Mouse (Mus musculus) midbrain, embryonic 14.5 days (tissue): ENCODE measurements around the gene Ppp1r7. TPM values are rescaled to one million over a fixed set of nuclear protein-coding genes. Genes with fewer than 3 reads are reported as not detected.

Experiments used
- ATAC-seq: fragments of 200-750 bp; cut with Nextera tagmentation; 2 replicates; pipeline ENCODE4 v1.8.0; 2017; ENCODE audit warnings: moderate number of reproducible peaks, moderate library complexity; ENCODE audit not compliant: low FRiP score, low TSS enrichment
- DNase-seq: peaks from one replicate; pipeline ENCODE4 v3.0.0-alpha.2; 2015
- H3K27ac ChIP-seq: fragments of 300-500 bp; sonication (generic); replicated peaks from 2 replicates; pipeline ENCODE4 v1.5.1; 2014; ENCODE audit warnings: mild to moderate bottlenecking, low read depth, low read length, moderate library complexity
- H3K27me3 ChIP-seq: fragments of 300-500 bp; sonication (generic); 2 replicates; pipeline ENCODE4 v1.6.1; 2014; ENCODE audit warnings: low read length, control low read depth, mixed read lengths; ENCODE audit not compliant: control insufficient read depth, insufficient read depth
- H3K36me3 ChIP-seq: fragments of 300-500 bp; sonication (generic); 2 replicates; pipeline ENCODE4 v1.6.1; 2014; ENCODE audit warnings: low read length, control low read depth; ENCODE audit not compliant: control insufficient read depth, insufficient read depth
- H3K4me1 ChIP-seq: fragments of 300-500 bp; sonication (generic); 2 replicates; pipeline ENCODE4 v1.6.1; 2014; ENCODE audit warnings: mild to moderate bottlenecking, antibody characterized with exemption, low read length, control low read depth; ENCODE audit not compliant: control insufficient read depth, insufficient read depth
- H3K4me2 ChIP-seq: fragments of 300-500 bp; sonication (generic); 2 replicates; pipeline ENCODE4 v1.6.1; 2014; ENCODE audit warnings: mild to moderate bottlenecking, low read length, moderate library complexity
- H3K4me3 ChIP-seq: fragments of 300-500 bp; sonication (generic); replicated peaks from 2 replicates; pipeline ENCODE4 v1.5.1; 2014; ENCODE audit warnings: low read depth, low read length
- H3K9ac ChIP-seq: fragments of 300-500 bp; sonication (generic); replicated peaks from 2 replicates; pipeline ENCODE4 v1.6.1; 2014; ENCODE audit warnings: mild to moderate bottlenecking, low read length, moderate library complexity
- H3K9me3 ChIP-seq: fragments of 300-500 bp; sonication (generic); 2 replicates; pipeline ENCODE4 v1.6.1; 2016; ENCODE audit warnings: low read length, control low read depth, mixed read lengths; ENCODE audit not compliant: control insufficient read depth
- WGBS: fragments of 180-500 bp; shearing (Covaris S2); extraction: QIAGEN DNeasy Blood & Tissue Kit; methylation state at CpG from one replicate; pipeline ENCODE4 v1.1.7; 2014; 5-methylcytosine and 5-hydroxymethylcytosine counted together
- polyA plus RNA-seq: library from polyadenylated mRNA; unstranded; fragments of >200 nt; fragmentation: Nextera tagmentation; extraction: Ambion mirVana; gene quantifications from 2 replicates; pipeline ENCODE4 v1.2.1, GENCODE M21; 2014

Ppp1r7 gene
- polyA plus RNA-seq, 1 experiment from 2014 or later = 54.7 TPM

- WGBS = under 1% methylated on average over 39 of the region's 39 CpGs
- Histone ChIP-seq H3K27me3 (no peaks in the 10 kb centered on the region), H3K36me3 (peaks cover 18% of the 10 kb centered on the region), H3K4me2 (peak overlapping the region; percentile 89), H3K4me3 (peak overlapping the region; percentile 95), H3K27ac (peak overlapping the region; percentile 73), H3K4me1 (peaks cover 7% of the 10 kb centered on the region; the same call in 1 of the 2 replicates), H3K9me3 (no peaks in the 10 kb centered on the region), H3K9ac (peak overlapping the region; percentile 79)
- DNase-seq = peak; percentile 98
- peak; percentile 97 for ATAC-seq
Measured at GRCm38 (mm10) chr1:93343504-93344047, 922 bp downstream of the Ppp1r7 start.

GRCm38 (mm10) chr1:93347176-93347575 is 4.5 kb downstream of the Ppp1r7 start:
- ATAC-seq = no peak
- no peak overlapping the region for H3K27ac ChIP-seq
- H3K27me3 ChIP-seq = no peaks in the 10 kb centered on the region
- H3K4me3 ChIP-seq = no peak overlapping the region
- H3K9me3 ChIP-seq = no peaks in the 10 kb centered on the region
- H3K9ac ChIP-seq = no peak overlapping the region
- WGBS = 92% methylated on average over 5 of the region's 5 CpGs
- no peak overlapping the region for H3K4me2 ChIP-seq
- peaks cover 50% of the 10 kb centered on the region for H3K36me3 ChIP-seq
- peaks cover 7% of the 10 kb centered on the region; the same call in 1 of the 2 replicates for H3K4me1 ChIP-seq
- DNase-seq = no peak

GRCm38 (mm10) chr1:93349701-93350100 is 7.0 kb downstream of the Ppp1r7 start:
- no peak overlapping the region for H3K27ac ChIP-seq
- peaks cover 74% of the 10 kb centered on the region for H3K36me3 ChIP-seq
- DNase-seq (no peak), ATAC-seq (no peak)
- no peaks in the 10 kb centered on the region for H3K27me3 ChIP-seq
- no peak overlapping the region for H3K4me3 ChIP-seq
- H3K9ac ChIP-seq = no peak overlapping the region
- H3K4me1 ChIP-seq = no peaks in the 10 kb centered on the region
- WGBS = 79% methylated on average over 4 of the region's 4 CpGs
- H3K9me3 ChIP-seq = no peaks in the 10 kb centered on the region
- H3K4me2 ChIP-seq = no peak overlapping the region

GRCm38 (mm10) chr1:93352724-93353123 is 10.1 kb downstream of the Ppp1r7 start:
- ATAC-seq (no peak), DNase-seq (no peak)
- Histone ChIP-seq H3K36me3 (peaks cover 91% of the 10 kb centered on the region), H3K4me1 (no peaks in the 10 kb centered on the region), H3K27me3 (no peaks in the 10 kb centered on the region), H3K4me2 (no peak overlapping the region), H3K9me3 (no peaks in the 10 kb centered on the region), H3K4me3 (no peak overlapping the region), H3K27ac (no peak overlapping the region), H3K9ac (no peak overlapping the region)
- WGBS = 92% methylated on average over 2 of the region's 2 CpGs

GRCm38 (mm10) chr1:93362661-93363060 is 20.0 kb downstream of the Ppp1r7 start:
- DNase-seq (no peak), ATAC-seq (no peak)
- Histone ChIP-seq H3K4me1 (no peaks in the 10 kb centered on the region), H3K27ac (no peak overlapping the region), H3K27me3 (no peaks in the 10 kb centered on the region), H3K36me3 (peaks cover 81% of the 10 kb centered on the region), H3K9me3 (no peaks in the 10 kb centered on the region), H3K9ac (no peak overlapping the region), H3K4me2 (no peak overlapping the region), H3K4me3 (no peak overlapping the region)
- 89% methylated on average over 4 of the region's 4 CpGs for WGBS

GRCm38 (mm10) chr1:93365641-93366040 is 23.0 kb downstream of the Ppp1r7 start:
- H3K27me3 ChIP-seq = no peaks in the 10 kb centered on the region
- no peaks in the 10 kb centered on the region for H3K9me3 ChIP-seq
- DNase-seq = no peak
- H3K4me1 ChIP-seq = no peaks in the 10 kb centered on the region
- H3K4me2 ChIP-seq = no peak overlapping the region
- H3K27ac ChIP-seq = no peak overlapping the region
- no peak for ATAC-seq
- no peak overlapping the region for H3K4me3 ChIP-seq
- H3K9ac ChIP-seq = no peak overlapping the region
- H3K36me3 ChIP-seq = peaks cover 55% of the 10 kb centered on the region
- 97% methylated on average over 6 of the region's 6 CpGs for WGBS

- Histone ChIP-seq H3K27ac (no peak within 1 kb of the TSS), H3K9ac (no peak within 1 kb of the TSS), H3K9me3 (no peaks in the 10 kb centered on the region), H3K4me3 (no peak within 1 kb of the TSS), H3K4me1 (no peaks in the 10 kb centered on the region), H3K36me3 (no peaks in the 10 kb centered on the region), H3K27me3 (no peaks in the 10 kb centered on the region), H3K4me2 (no peak within 1 kb of the TSS)
- DNase-seq = no peak
- ATAC-seq = no peak
- WGBS = 72% methylated on average over 4 of the region's 4 CpGs
Measured at GRCm38 (mm10) chr1:93373665-93374064, 31.0 kb downstream of the Ppp1r7 start, which contains the start of gene Ano7. TSS of gene Ano7 (plus strand) at chr1:93373930.

- Histone ChIP-seq H3K27ac (no peak overlapping the region), H3K4me3 (no peak overlapping the region), H3K9me3 (no peaks in the 10 kb centered on the region), H3K9ac (no peak overlapping the region), H3K4me2 (no peak overlapping the region), H3K27me3 (no peaks in the 10 kb centered on the region), H3K36me3 (no peaks in the 10 kb centered on the region), H3K4me1 (no peaks in the 10 kb centered on the region)
- 75% methylated on average over 5 of the region's 5 CpGs for WGBS
- no peak for ATAC-seq
- no peak for DNase-seq
Measured at GRCm38 (mm10) chr1:93377307-93377706, 34.7 kb downstream of the Ppp1r7 start.

GRCm38 (mm10) chr1:93379117-93379516 is 36.5 kb downstream of the Ppp1r7 start:
- Histone ChIP-seq H3K9me3 (no peaks in the 10 kb centered on the region), H3K4me1 (no peaks in the 10 kb centered on the region), H3K9ac (no peak overlapping the region), H3K36me3 (no peaks in the 10 kb centered on the region), H3K4me3 (no peak overlapping the region), H3K27ac (no peak overlapping the region), H3K27me3 (no peaks in the 10 kb centered on the region), H3K4me2 (no peak overlapping the region)
- ATAC-seq (no peak), DNase-seq (no peak)
- 80% methylated on average over 5 of the region's 5 CpGs for WGBS
